Mouse (Mus musculus): ENCODE measurements around the gene Taar5. TPM values are rescaled to one million over a fixed set of nuclear protein-coding genes. Genes with fewer than 3 reads are reported as not detected.

Gene Taar5
- total RNA-seq (2021) = not detected

GRCm38 (mm10) chr10:23970656-23971165 is at the start of gene Taar5:
Gene Taar5 (plus strand): TSS chr10:23970706.
- DNase-seq (ENCODE audit: extremely low spot score in 1 of 2, low spot score in 1 of 2) = no peak

- no peak for DNase-seq (ENCODE audit: extremely low spot score in 1 of 2, low spot score in 1 of 2)
These were observed 48.0 kb upstream of the Taar5 start for GRCm38 (mm10) chr10:23922468-23922867.

- no peak for DNase-seq (ENCODE audit: extremely low spot score in 1 of 2, low spot score in 1 of 2)
These were observed 46.6 kb upstream of the Taar5 start for GRCm38 (mm10) chr10:23923941-23924340.

GRCm38 (mm10) chr10:23937613-23938012 is 32.9 kb upstream of the Taar5 start:
- DNase-seq (ENCODE audit: extremely low spot score in 1 of 2, low spot score in 1 of 2) = no peak

GRCm38 (mm10) chr10:23938312-23938711 is 32.2 kb upstream of the Taar5 start, which contains the start of gene Taar2:
Gene Taar2 (plus strand): TSS chr10:23938572.
- DNase-seq (ENCODE audit: extremely low spot score in 1 of 2, low spot score in 1 of 2) = no peak

GRCm38 (mm10) chr10:23942465-23942864 is 28.0 kb upstream of the Taar5 start:
- no peak for DNase-seq (ENCODE audit: extremely low spot score in 1 of 2, low spot score in 1 of 2)

GRCm38 (mm10) chr10:23948026-23948425 is 22.5 kb upstream of the Taar5 start:
- DNase-seq (ENCODE audit: extremely low spot score in 1 of 2, low spot score in 1 of 2) = no peak

GRCm38 (mm10) chr10:23949508-23950005 is 20.9 kb upstream of the Taar5 start, which contains the start of gene Taar3:
Gene Taar3 (plus strand): TSS chr10:23949558.
- no peak for DNase-seq (ENCODE audit: extremely low spot score in 1 of 2, low spot score in 1 of 2)

GRCm38 (mm10) chr10:23951714-23952113 is 18.8 kb upstream of the Taar5 start:
- DNase-seq (ENCODE audit: extremely low spot score in 1 of 2, low spot score in 1 of 2) = no peak

- DNase-seq (ENCODE audit: extremely low spot score in 1 of 2, low spot score in 1 of 2) = no peak
These were observed 11.4 kb upstream of the Taar5 start for GRCm38 (mm10) chr10:23959071-23959470.

GRCm38 (mm10) chr10:23960444-23960915 is 10.0 kb upstream of the Taar5 start, which contains the start of gene Taar4:
Gene Taar4 (plus strand): TSS chr10:23960494.
- no peak for DNase-seq (ENCODE audit: extremely low spot score in 1 of 2, low spot score in 1 of 2)

GRCm38 (mm10) chr10:23963444-23963843 is 7.1 kb upstream of the Taar5 start:
- no peak for DNase-seq (ENCODE audit: extremely low spot score in 1 of 2, low spot score in 1 of 2)

GRCm38 (mm10) chr10:23964921-23965610 is 5.4 kb upstream of the Taar5 start:
- no peak for DNase-seq (ENCODE audit: extremely low spot score in 1 of 2, low spot score in 1 of 2)

- no peak for DNase-seq (ENCODE audit: extremely low spot score in 1 of 2, low spot score in 1 of 2)
These were observed 750 bp downstream of the Taar5 start for GRCm38 (mm10) chr10:23971256-23971655.

GRCm38 (mm10) chr10:23977958-23978357 is 7.5 kb downstream of the Taar5 start:
- DNase-seq (ENCODE audit: extremely low spot score in 1 of 2, low spot score in 1 of 2) = no peak

- DNase-seq (ENCODE audit: extremely low spot score in 1 of 2, low spot score in 1 of 2) = peak; percentile 58 to 78
These were observed 8.6 kb downstream of the Taar5 start for GRCm38 (mm10) chr10:23978901-23979705.

GRCm38 (mm10) chr10:23985546-23985945 is 15.0 kb downstream of the Taar5 start, which contains the start of gene Taar6:
Gene Taar6 (minus strand): TSS chr10:23985646.
- no peak for DNase-seq (ENCODE audit: extremely low spot score in 1 of 2, low spot score in 1 of 2)

GRCm38 (mm10) chr10:23986419-23986818 is 15.9 kb downstream of the Taar5 start:
- DNase-seq (ENCODE audit: extremely low spot score in 1 of 2, low spot score in 1 of 2) = no peak

GRCm38 (mm10) chr10:23993381-23993780 is 22.9 kb downstream of the Taar5 start, which contains the start of gene Taar7a:
Gene Taar7a (minus strand): TSS chr10:23993481.
- DNase-seq (ENCODE audit: extremely low spot score in 1 of 2, low spot score in 1 of 2) = no peak

GRCm38 (mm10) chr10:23999639-24000038 is 29.1 kb downstream of the Taar5 start, which contains the start of gene Taar7b:
Gene Taar7b (plus strand): TSS chr10:23999939.
- no peak for DNase-seq (ENCODE audit: extremely low spot score in 1 of 2, low spot score in 1 of 2)

GRCm38 (mm10) chr10:24006442-24006841 is 35.9 kb downstream of the Taar5 start:
- DNase-seq (ENCODE audit: extremely low spot score in 1 of 2, low spot score in 1 of 2) = no peak
